Mouse (Mus musculus) lung, adult 2 months (tissue): ENCODE measurements at regions not wholly inside any gene's neighbourhood (a gene's known extent, or its start where the extent isn't known, plus 50 kb on each side); places are given as distances from the start of the nearest gene placed in this dataset.

Source experiments
- CTCF ChIP-seq: fragments of 200-500 bp; IDR thresholded peaks from 2 replicates; pipeline ENCODE4 v1.5.1; 2011; ENCODE audit warnings: mild to moderate bottlenecking, low read length, control low read depth; ENCODE audit not compliant: insufficient read depth
- POLR2A ChIP-seq: fragments of 200-500 bp; IDR thresholded peaks from 2 replicates; pipeline ENCODE4 v1.6.1; 2011; ENCODE audit warnings: low read depth, mild to moderate bottlenecking, control low read depth, low read length, borderline replicate concordance; ENCODE audit errors: extremely low read depth

GRCm38 (mm10) chr13:83201931-83202671, 301.7 kb upstream of the Mef2c start:
- TF ChIP-seq CTCF (no peak), POLR2A (no peak)
